Mouse (Mus musculus): ENCODE data around the gene Hdhd5. TPM values are rescaled to one million over a fixed set of nuclear protein-coding genes. Genes with fewer than 3 reads are reported as not detected.

The Hdhd5 gene
- polyA plus RNA-seq, 1 experiment from 2014 or later, result 11.5 TPM

GRCm38 (mm10) chr6:120555983-120556567 is 25.0 kb upstream of the Hdhd5 start:
- H3K4me3 ChIP-seq (replicated peaks), result no peak overlapping the region
- H3K4me1 ChIP-seq (replicated peaks), result peaks cover 40% of the 10 kb centered on the region
- ATAC-seq (ENCODE audit: low read depth), result peak; percentile 96
- H3K9me3 ChIP-seq (replicated peaks), result no peaks in the 10 kb centered on the region
- WGBS (ENCODE audit: insufficient replicate concordance), result 19% methylated on average over 6 of the region's 6 CpGs
- peak overlapping the region; percentile 48 for H3K4me2 ChIP-seq
- H3K27me3 ChIP-seq, result no peaks in the 10 kb centered on the region
- H3K36me3 ChIP-seq, result no peaks in the 10 kb centered on the region
- DNase-seq, result peak; percentile 63
- peak overlapping the region; percentile 86 for H3K27ac ChIP-seq
- peak overlapping the region; percentile 55 for H3K9ac ChIP-seq

GRCm38 (mm10) chr6:120555152-120555551 is 24.0 kb upstream of the Hdhd5 start:
- no peaks in the 10 kb centered on the region for H3K36me3 ChIP-seq
- no peaks in the 10 kb centered on the region for H3K9me3 ChIP-seq (replicated peaks)
- H3K27me3 ChIP-seq, result no peaks in the 10 kb centered on the region
- WGBS (ENCODE audit: insufficient replicate concordance), result 27% methylated on average over 1 of the region's 1 CpGs
- no peak overlapping the region for H3K9ac ChIP-seq
- ATAC-seq (ENCODE audit: low read depth), result 0 out of 2 replicates have a peak, but pooled peaks have one; percentile 34
- DNase-seq, result no peak
- no peak overlapping the region for H3K4me2 ChIP-seq
- peaks cover 48% of the 10 kb centered on the region for H3K4me1 ChIP-seq (replicated peaks)
- H3K4me3 ChIP-seq (replicated peaks), result no peak overlapping the region
- H3K27ac ChIP-seq, result peak overlapping the region; percentile 86

- Histone ChIP-seq H3K4me2 (no peak overlapping the region), H3K36me3 (no peaks in the 10 kb centered on the region), H3K9me3 (replicated peaks) (no peaks in the 10 kb centered on the region), H3K4me1 (replicated peaks) (peaks cover 31% of the 10 kb centered on the region), H3K27me3 (no peaks in the 10 kb centered on the region), H3K27ac (no peak overlapping the region), H3K9ac (no peak overlapping the region), H3K4me3 (replicated peaks) (no peak overlapping the region)
- WGBS (ENCODE audit: insufficient replicate concordance), result 42% methylated on average over 2 of the region's 2 CpGs
- no peak for ATAC-seq (ENCODE audit: low read depth)
- no peak for DNase-seq
Observed at GRCm38 (mm10) chr6:120550173-120550572, 19.1 kb upstream of the Hdhd5 start.

GRCm38 (mm10) chr6:120548581-120548980 is 17.5 kb upstream of the Hdhd5 start:
- no peaks in the 10 kb centered on the region for H3K36me3 ChIP-seq
- ATAC-seq (ENCODE audit: low read depth) (no peak), DNase-seq (no peak)
- H3K9me3 ChIP-seq (replicated peaks), result no peaks in the 10 kb centered on the region
- no peak overlapping the region for H3K27ac ChIP-seq
- H3K9ac ChIP-seq, result no peak overlapping the region
- peaks cover 21% of the 10 kb centered on the region for H3K4me1 ChIP-seq (replicated peaks)
- H3K4me3 ChIP-seq (replicated peaks), result no peak overlapping the region
- H3K4me2 ChIP-seq, result no peak overlapping the region
- no peaks in the 10 kb centered on the region for H3K27me3 ChIP-seq
- 79% methylated on average over 3 of the region's 3 CpGs for WGBS (ENCODE audit: insufficient replicate concordance)

- no peak overlapping the region for H3K4me3 ChIP-seq (replicated peaks)
- H3K27me3 ChIP-seq, result no peaks in the 10 kb centered on the region
- DNase-seq, result no peak
- peaks cover 19% of the 10 kb centered on the region for H3K4me1 ChIP-seq (replicated peaks)
- 64% methylated on average over 4 of the region's 4 CpGs for WGBS (ENCODE audit: insufficient replicate concordance)
- H3K9ac ChIP-seq, result no peak overlapping the region
- ATAC-seq (ENCODE audit: low read depth), result no peak
- H3K9me3 ChIP-seq (replicated peaks), result no peaks in the 10 kb centered on the region
- H3K27ac ChIP-seq, result no peak overlapping the region
- H3K36me3 ChIP-seq, result no peaks in the 10 kb centered on the region
- no peak overlapping the region for H3K4me2 ChIP-seq
Observed at GRCm38 (mm10) chr6:120546973-120547372, 15.9 kb upstream of the Hdhd5 start.

GRCm38 (mm10) chr6:120546292-120546691 is 15.2 kb upstream of the Hdhd5 start:
- Histone ChIP-seq H3K9ac (no peak overlapping the region), H3K4me1 (replicated peaks) (peaks cover 22% of the 10 kb centered on the region), H3K27ac (no peak overlapping the region), H3K27me3 (no peaks in the 10 kb centered on the region), H3K9me3 (replicated peaks) (no peaks in the 10 kb centered on the region), H3K36me3 (no peaks in the 10 kb centered on the region), H3K4me3 (replicated peaks) (no peak overlapping the region), H3K4me2 (no peak overlapping the region)
- ATAC-seq (ENCODE audit: low read depth) (no peak), DNase-seq (no peak)
- WGBS (ENCODE audit: insufficient replicate concordance), result 59% methylated on average over 3 of the region's 3 CpGs

- Histone ChIP-seq H3K4me1 (replicated peaks) (peaks cover 17% of the 10 kb centered on the region), H3K4me3 (replicated peaks) (no peak overlapping the region), H3K36me3 (no peaks in the 10 kb centered on the region), H3K9me3 (replicated peaks) (no peaks in the 10 kb centered on the region), H3K9ac (no peak overlapping the region), H3K27ac (no peak overlapping the region), H3K27me3 (no peaks in the 10 kb centered on the region), H3K4me2 (no peak overlapping the region)
- ATAC-seq (ENCODE audit: low read depth) (no peak), DNase-seq (no peak)
- 15% methylated on average over 1 of the region's 1 CpGs for WGBS (ENCODE audit: insufficient replicate concordance)
Observed at GRCm38 (mm10) chr6:120542061-120542460, 10.9 kb upstream of the Hdhd5 start.

- 54% methylated on average over 2 of the region's 2 CpGs for WGBS (ENCODE audit: insufficient replicate concordance)
- no peak overlapping the region for H3K27ac ChIP-seq
- no peak for ATAC-seq (ENCODE audit: low read depth)
- H3K4me1 ChIP-seq (replicated peaks), result peaks cover 17% of the 10 kb centered on the region
- no peak overlapping the region for H3K9ac ChIP-seq
- no peak overlapping the region for H3K4me3 ChIP-seq (replicated peaks)
- H3K36me3 ChIP-seq, result no peaks in the 10 kb centered on the region
- H3K9me3 ChIP-seq (replicated peaks), result no peaks in the 10 kb centered on the region
- H3K27me3 ChIP-seq, result no peaks in the 10 kb centered on the region
- no peak overlapping the region for H3K4me2 ChIP-seq
- DNase-seq, result no peak
Observed at GRCm38 (mm10) chr6:120541386-120541785, 10.3 kb upstream of the Hdhd5 start.

GRCm38 (mm10) chr6:120539781-120540231 is 8.7 kb upstream of the Hdhd5 start:
- no peak for DNase-seq
- ATAC-seq (ENCODE audit: low read depth), result peak; percentile 36; the same call in 1 of the 2 replicates
- Histone ChIP-seq H3K4me1 (replicated peaks) (peaks cover 17% of the 10 kb centered on the region), H3K9ac (peak overlapping the region; percentile 54), H3K36me3 (no peaks in the 10 kb centered on the region), H3K4me2 (peak overlapping the region; percentile 55; the same call in 1 of the 2 replicates), H3K27me3 (no peaks in the 10 kb centered on the region), H3K4me3 (replicated peaks) (no peak overlapping the region), H3K27ac (peak overlapping the region; percentile 58; the same call in 1 of the 2 replicates), H3K9me3 (replicated peaks) (no peaks in the 10 kb centered on the region)
- WGBS (ENCODE audit: insufficient replicate concordance), result 53% methylated on average over 10 of the region's 10 CpGs

GRCm38 (mm10) chr6:120539132-120539759 is 8.1 kb upstream of the Hdhd5 start:
- Histone ChIP-seq H3K4me3 (replicated peaks) (peak overlapping the region; percentile 33), H3K9ac (peak overlapping the region; percentile 54), H3K27ac (peak overlapping the region; percentile 58; the same call in 1 of the 2 replicates), H3K4me1 (replicated peaks) (peaks cover 17% of the 10 kb centered on the region), H3K9me3 (replicated peaks) (no peaks in the 10 kb centered on the region), H3K36me3 (no peaks in the 10 kb centered on the region), H3K4me2 (peak overlapping the region; percentile 55), H3K27me3 (no peaks in the 10 kb centered on the region)
- DNase-seq, result peak; percentile 75
- peak; percentile 79 for ATAC-seq (ENCODE audit: low read depth)
- 11% methylated on average over 16 of the region's 16 CpGs for WGBS (ENCODE audit: insufficient replicate concordance)

- 64% methylated on average over 2 of the region's 2 CpGs for WGBS (ENCODE audit: insufficient replicate concordance)
- H3K27ac ChIP-seq, result no peak overlapping the region
- ATAC-seq (ENCODE audit: low read depth) (no peak), DNase-seq (no peak)
- H3K9me3 ChIP-seq (replicated peaks), result no peaks in the 10 kb centered on the region
- peaks cover 22% of the 10 kb centered on the region for H3K4me1 ChIP-seq (replicated peaks)
- H3K4me2 ChIP-seq, result no peak overlapping the region
- no peaks in the 10 kb centered on the region for H3K36me3 ChIP-seq
- no peak overlapping the region for H3K9ac ChIP-seq
- no peak overlapping the region for H3K4me3 ChIP-seq (replicated peaks)
- H3K27me3 ChIP-seq, result no peaks in the 10 kb centered on the region
Observed at GRCm38 (mm10) chr6:120536337-120536736, 5.2 kb upstream of the Hdhd5 start.

- peak overlapping the region; percentile 87; the same call in 1 of the 2 replicates for H3K4me3 ChIP-seq (replicated peaks)
- H3K27ac ChIP-seq, result no peak overlapping the region
- WGBS (ENCODE audit: insufficient replicate concordance), result 73% methylated on average over 1 of the region's 1 CpGs
- ATAC-seq (ENCODE audit: low read depth) (no peak), DNase-seq (no peak)
- H3K36me3 ChIP-seq, result no peaks in the 10 kb centered on the region
- H3K4me2 ChIP-seq, result peak overlapping the region; percentile 80
- H3K4me1 ChIP-seq (replicated peaks), result peaks cover 35% of the 10 kb centered on the region
- no peaks in the 10 kb centered on the region for H3K9me3 ChIP-seq (replicated peaks)
- H3K27me3 ChIP-seq, result no peaks in the 10 kb centered on the region
- no peak overlapping the region for H3K9ac ChIP-seq
Observed at GRCm38 (mm10) chr6:120532594-120532993, 1.5 kb upstream of the Hdhd5 start.
